Mouse (Mus musculus) CH12.LX (cell line): Measurements from ENCODE around the gene Dusp5. TPM values are rescaled to one million over a fixed set of nuclear protein-coding genes. Genes with fewer than 3 reads are reported as not detected.

Experiments used
- DNase-seq: peaks from one replicate; pipeline ENCODE4 v3.0.0-alpha.2; 2013; ENCODE audit errors: extremely low read depth
- H3K27ac ChIP-seq: 2 replicates; pipeline ENCODE4 v1.5.1; 2012; ENCODE audit warnings: low read depth, mild to moderate bottlenecking, control low read depth, moderate library complexity; ENCODE audit not compliant: insufficient read depth
- H3K27me3 ChIP-seq: replicated peaks from 2 replicates; pipeline ENCODE3; 2012; ENCODE audit warnings: inconsistent platforms
- H3K36me3 ChIP-seq, 2 experiments: replicated peaks in 1 of 2; 2 replicates each; pipeline versions ENCODE3 to v1.6.1; 2012; ENCODE audit warnings: inconsistent platforms in 1 of 2, low read length in 1 of 2, mild to moderate bottlenecking in 1 of 2, mixed read lengths in 1 of 2, moderate library complexity in 1 of 2; ENCODE audit not compliant: control insufficient read depth in 1 of 2, insufficient read depth in 1 of 2
- H3K4me1 ChIP-seq, 2 experiments: 2 replicates each; pipeline ENCODE4 v1.6.1; 2012; ENCODE audit warnings: inconsistent platforms in 1 of 2, moderate library complexity in 1 of 2; ENCODE audit not compliant: insufficient read depth in 2 of 2, control insufficient read depth in 1 of 2
- H3K4me2 ChIP-seq: 2 replicates; pipeline ENCODE4 v1.6.1; 2012; ENCODE audit warnings: low read depth, mild to moderate bottlenecking, control low read depth; ENCODE audit not compliant: poor library complexity, insufficient read depth, severe bottlenecking
- H3K4me3 ChIP-seq, 3 experiments: fragments of 150-350 bp in 1 of 3; sonication (generic) in 1 of 3; replicated peaks in 1 of 3; 2 replicates each; pipeline versions ENCODE3 to v1.5.1; 2011 to 2012; ENCODE audit warnings: low read depth in 2 of 3, low read length in 2 of 3, mild to moderate bottlenecking in 2 of 3, moderate library complexity in 2 of 3, control low read depth in 1 of 3, improper control_type of control experiment in 1 of 3, inconsistent platforms in 1 of 3, mixed read lengths in 1 of 3; ENCODE audit not compliant: poor library complexity in 1 of 3
- H3K79me2 ChIP-seq: replicated peaks from 2 replicates; pipeline ENCODE4 v1.6.1; 2012; ENCODE audit warnings: mild to moderate bottlenecking, moderate library complexity; ENCODE audit not compliant: control insufficient read depth, poor library complexity, insufficient read depth, severe bottlenecking; ENCODE audit errors: extremely low read depth
- H3K9ac ChIP-seq: 2 replicates; pipeline ENCODE4 v1.6.1; 2012; ENCODE audit warnings: low read depth, mild to moderate bottlenecking, control low read depth, moderate library complexity; ENCODE audit not compliant: insufficient read depth
- H3K9me3 ChIP-seq: replicated peaks from 2 replicates; pipeline ENCODE3; 2012; ENCODE audit warnings: low read length, inconsistent platforms, mixed read lengths
- BHLHE40 ChIP-seq: IDR thresholded peaks from 2 replicates; pipeline ENCODE4 v1.6.1; 2011; ENCODE audit warnings: mild to moderate bottlenecking, low read depth, low read length, improper control_type of control experiment
- E2F4 ChIP-seq: IDR thresholded peaks from 2 replicates; pipeline ENCODE4 v1.6.1; 2011; ENCODE audit warnings: low read depth, low read length, improper control_type of control experiment; ENCODE audit not compliant: insufficient replicate concordance
- GABPA ChIP-seq: IDR thresholded peaks from 2 replicates; pipeline ENCODE4 v1.6.1; 2012; ENCODE audit warnings: low read depth, low read length, improper control_type of control experiment, inconsistent platforms; ENCODE audit not compliant: insufficient replicate concordance
- HCFC1 ChIP-seq: IDR thresholded peaks from 2 replicates; pipeline ENCODE4 v1.6.1; 2012; ENCODE audit warnings: low read depth, mild to moderate bottlenecking, inconsistent platforms, low read length, improper control_type of control experiment
- IRF4 ChIP-seq: IDR thresholded peaks from 2 replicates; pipeline ENCODE4 v1.6.1; 2014; ENCODE audit warnings: low read depth, mild to moderate bottlenecking, inconsistent platforms, low read length, improper control_type of control experiment
- JUN ChIP-seq: IDR thresholded peaks from 2 replicates; pipeline ENCODE4 v1.6.1; 2011; ENCODE audit warnings: low read depth, mild to moderate bottlenecking, low read length, improper control_type of control experiment, moderate library complexity; ENCODE audit not compliant: insufficient read depth
- MAFK ChIP-seq: IDR thresholded peaks from 2 replicates; pipeline ENCODE4 v1.6.1; 2011; ENCODE audit warnings: low read length, improper control_type of control experiment; ENCODE audit not compliant: insufficient replicate concordance
- MAZ ChIP-seq: IDR thresholded peaks from 2 replicates; pipeline ENCODE4 v1.6.1; 2012; ENCODE audit warnings: low read depth, mild to moderate bottlenecking, inconsistent platforms, low read length, improper control_type of control experiment, moderate library complexity
- MEF2A ChIP-seq: IDR thresholded peaks from 2 replicates; pipeline ENCODE4 v1.6.1; 2014; ENCODE audit warnings: low read depth, mild to moderate bottlenecking, inconsistent platforms, low read length, improper control_type of control experiment, borderline replicate concordance
- NELFE ChIP-seq: IDR thresholded peaks from 2 replicates; pipeline ENCODE4 v1.6.1; 2011; ENCODE audit warnings: low read depth, low read length, improper control_type of control experiment
- POLR2A ChIP-seq: IDR thresholded peaks from 2 replicates; pipeline ENCODE4 v1.6.1; 2011; ENCODE audit warnings: low read depth, mild to moderate bottlenecking, improper control_type of control experiment, low read length
- SIN3A ChIP-seq: IDR thresholded peaks from 2 replicates; pipeline ENCODE4 v1.6.1; 2012; ENCODE audit warnings: low read length, improper control_type of control experiment, inconsistent platforms
- SMC3 ChIP-seq: IDR thresholded peaks from 2 replicates; pipeline ENCODE4 v1.6.1; 2011; ENCODE audit warnings: low read depth, low read length, improper control_type of control experiment
- TCF12 ChIP-seq: IDR thresholded peaks from 2 replicates; pipeline ENCODE4 v1.6.1; 2014; ENCODE audit warnings: low read depth, mild to moderate bottlenecking, inconsistent platforms, low read length, improper control_type of control experiment
- UBTF ChIP-seq: IDR thresholded peaks from 2 replicates; pipeline ENCODE4 v1.6.1; 2012; ENCODE audit warnings: low read depth, mild to moderate bottlenecking, inconsistent platforms, low read length, improper control_type of control experiment, moderate library complexity
- ZC3H11A ChIP-seq: IDR thresholded peaks from 2 replicates; pipeline ENCODE4 v1.6.1; 2012; ENCODE audit warnings: low read depth, mild to moderate bottlenecking, inconsistent platforms, low read length, improper control_type of control experiment
- ZKSCAN1 ChIP-seq: IDR thresholded peaks from 2 replicates; pipeline ENCODE4 v1.6.1; 2012; ENCODE audit warnings: low read depth, inconsistent platforms, low read length, improper control_type of control experiment, borderline replicate concordance
- ZMIZ1 ChIP-seq: IDR thresholded peaks from 2 replicates; pipeline ENCODE4 v1.6.1; 2012; ENCODE audit warnings: low read depth, mild to moderate bottlenecking, inconsistent platforms, low read length, improper control_type of control experiment
- dilution Hi-C: fragments of 300-500 bp; cut with MboI; formaldehyde crosslinking; loops from 2 replicates; pipeline ENCODE4 v1.14.3; 2020; ENCODE audit warnings: low sequenced_read_pairs; ENCODE audit not compliant: extremely low pct_unique_long_range_greater_than_20kb, extremely low pct_ligation_motif_present
- in situ Hi-C: fragments of 300-500 bp; cut with MboI; formaldehyde crosslinking; loops from 3 replicates; pipeline ENCODE4 v1.14.3; 2019; ENCODE audit warnings: low sequenced_read_pairs, low pct_ligation_motif_present, low pct_unique_long_range_greater_than_20kb, mixed read lengths
- polyA plus RNA-seq: library from polyadenylated mRNA; unstranded; fragments of >175 nt; gene quantifications from 2 replicates; pipeline ENCODE4 v1.2.1, GENCODE M21; 2012; ENCODE audit warnings: low read depth; ENCODE audit not compliant: insufficient read length
- total RNA-seq, 2 experiments: library from RNA; depleted of rRNA; stranded (reverse); fragments of 300-350 nt in 1 of 2; fragments of >200 nt in 1 of 2; gene quantifications; 2 replicates each; pipeline ENCODE4 v1.2.3; 2012 to 2014

The Dusp5 gene
- total and polyA plus RNA-seq, 3 experiments: 10.6 to 18.2 (median 13.2) TPM

- no peak overlapping the region for H3K4me3 ChIP-seq
- H3K4me2 ChIP-seq: no peak overlapping the region
- no peaks in the 10 kb centered on the region for H3K36me3 ChIP-seq
- dilution Hi-C loops: no loop called here
- H3K9me3 ChIP-seq: no peaks in the 10 kb centered on the region
- DNase-seq: no peak
- no peak overlapping the region for H3K9ac ChIP-seq
- in situ Hi-C loops: no loop called here
- peaks cover 7 to 27% of the 10 kb centered on the region in 2 experiments for H3K4me1 ChIP-seq
- H3K27ac ChIP-seq: no peak overlapping the region
- TF ChIP-seq ZC3H11A: no peak
- no peak for TF ChIP-seq E2F4
- TF ChIP-seq MAFK: no peak
- no peak for TF ChIP-seq MAZ
- no peak for TF ChIP-seq SMC3
- no peak for TF ChIP-seq ZMIZ1
- TF ChIP-seq ZKSCAN1: no peak
- no peak for TF ChIP-seq HCFC1
- no peak for TF ChIP-seq GABPA
- TF ChIP-seq BHLHE40: no peak
- no peak for TF ChIP-seq NELFE
- no peak for TF ChIP-seq UBTF
- no peak for TF ChIP-seq POLR2A
- TF ChIP-seq SIN3A: no peak
- TF ChIP-seq, all 38 proteins: peak for 0
- no peaks in the 10 kb centered on the region for H3K79me2 ChIP-seq
- no peaks in the 10 kb centered on the region for H3K27me3 ChIP-seq
Measured at GRCm38 (mm10) chr19:53572607-53573006, 43.7 kb downstream of the Dusp5 start.

- Histone ChIP-seq H3K27me3 (no peaks in the 10 kb centered on the region), H3K27ac (no peak overlapping the region), H3K79me2 (no peaks in the 10 kb centered on the region), H3K4me3 (no peak overlapping the region), H3K9ac (no peak overlapping the region), H3K36me3 (no peaks in the 10 kb centered on the region)
- in situ Hi-C loops: no loop called here
- TF ChIP-seq POLR2A (no peak), MEF2A (no peak), JUN (no peak), UBTF (no peak), TCF12 (no peak), IRF4 (no peak)
- TF ChIP-seq, all 38 proteins: peak for 0
- Histone ChIP-seq H3K9me3 (no peaks in the 10 kb centered on the region), H3K4me1 (peaks cover 5 to 25% of the 10 kb centered on the region in 2 experiments), H3K4me2 (no peak overlapping the region)
- dilution Hi-C loops: no loop called here
- DNase-seq: no peak
Measured at GRCm38 (mm10) chr19:53573151-53573550, 44.2 kb downstream of the Dusp5 start.
